Mouse (Mus musculus) limb, embryonic 10.5 days (tissue): ENCODE measurements around the gene Gm1330. TPM values are rescaled to one million over a fixed set of nuclear protein-coding genes. Genes with fewer than 3 reads are reported as not detected.
"Not testable (repeated sequence)": the region's sequence is repeated elsewhere in the genome, so short reads cannot be mapped to it uniquely, and the experiment has no call there.

Experiments
- DNase-seq: peaks from one replicate; pipeline ENCODE4 v3.0.0-alpha.2; 2017; ENCODE audit warnings: low spot score
- H3K27ac ChIP-seq: fragments of 300-500 bp; sonication (generic); 2 replicates; pipeline ENCODE4 v1.5.1; 2016; ENCODE audit warnings: mild to moderate bottlenecking
- H3K27me3 ChIP-seq: fragments of 300-500 bp; sonication (generic); 2 replicates; pipeline ENCODE4 v1.6.1; 2016; ENCODE audit warnings: low read depth, mild to moderate bottlenecking; ENCODE audit not compliant: poor library complexity, severe bottlenecking
- H3K36me3 ChIP-seq: fragments of 300-500 bp; sonication (generic); 2 replicates; pipeline ENCODE4 v1.6.1; 2016; ENCODE audit warnings: mild to moderate bottlenecking, moderate library complexity
- H3K4me1 ChIP-seq: fragments of 300-500 bp; sonication (generic); 2 replicates; pipeline ENCODE4 v1.6.1; 2016
- H3K4me3 ChIP-seq: fragments of 300-500 bp; sonication (generic); 2 replicates; pipeline ENCODE4 v1.5.1; 2016; ENCODE audit warnings: mild to moderate bottlenecking, moderate library complexity
- H3K9me3 ChIP-seq: fragments of 300-500 bp; sonication (generic); replicated peaks from 2 replicates; pipeline ENCODE4 v1.6.1; 2016; ENCODE audit warnings: mild to moderate bottlenecking
- WGBS: fragments of 180-500 bp; shearing (Covaris S2); methylation state at CpG from one replicate; pipeline ENCODE4 v1.1.7; 2016; 5-methylcytosine and 5-hydroxymethylcytosine counted together
- polyA plus RNA-seq: library from polyadenylated mRNA; unstranded; fragments of >200 nt; fragmentation: Nextera tagmentation; extraction: Ambion mirVana; gene quantifications from 2 replicates; pipeline ENCODE4 v1.2.1, GENCODE M21; 2016

Gm1330 gene
- polyA plus RNA-seq, result not detected in 2 replicates

GRCm38 (mm10) chr2:149003151-149003550, at the start of gene Gm1330:
Gene Gm1330, minus strand, starts transcription at chr2:149003251.
- Histone ChIP-seq H3K27me3 (no peaks in the 10 kb centered on the region), H3K27ac (no peak within 1 kb of the TSS), H3K4me1 (no peaks in the 10 kb centered on the region), H3K4me3 (no peak within 1 kb of the TSS), H3K9me3 (no peaks in the 10 kb centered on the region), H3K36me3 (no peaks in the 10 kb centered on the region)
- DNase-seq, result no peak

- 77% methylated on average over 5 of the region's 5 CpGs for WGBS
- not testable (repeated sequence) for H3K4me1 ChIP-seq, H3K36me3 ChIP-seq, DNase-seq, H3K27me3 ChIP-seq, H3K9me3 ChIP-seq, H3K4me3 ChIP-seq, H3K27ac ChIP-seq
These were observed 14.1 kb upstream of the Gm1330 start, which contains the start of gene Gm10750 for GRCm38 (mm10) chr2:149017137-149017536. Gene Gm10750, minus strand, starts transcription at chr2:149017237.

DNA sequence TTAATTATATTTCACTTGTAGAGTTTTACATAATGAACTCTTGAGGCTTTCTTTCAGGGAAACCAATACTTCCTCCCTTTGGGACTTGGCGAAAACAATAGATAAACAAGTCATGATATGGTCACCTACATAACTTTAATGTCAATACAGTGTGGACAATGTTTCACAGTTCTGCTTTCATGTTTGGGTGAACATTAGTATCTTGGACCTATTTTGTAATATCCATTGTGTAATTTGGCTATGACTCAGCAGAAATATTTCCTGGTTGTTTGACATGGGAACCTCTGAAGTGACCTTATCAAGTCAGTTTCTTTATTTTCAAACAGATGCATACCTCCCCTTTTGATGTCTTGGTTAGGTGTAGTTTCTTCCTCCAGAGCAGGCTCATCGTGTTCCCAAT, 1.8 kb upstream of the Gm1330 start:
- Histone ChIP-seq H3K9me3 (no peaks in the 10 kb centered on the region), H3K36me3 (no peaks in the 10 kb centered on the region), H3K4me1 (no peaks in the 10 kb centered on the region), H3K27me3 (no peaks in the 10 kb centered on the region), H3K27ac (no peak overlapping the region), H3K4me3 (no peak overlapping the region)
- DNase-seq, result no peak
- 80% methylated on average over 2 of the region's 2 CpGs for WGBS

GRCm38 (mm10) chr2:148995133-148995532, 7.9 kb downstream of the Gm1330 start:
- Histone ChIP-seq H3K36me3 (no peaks in the 10 kb centered on the region), H3K4me1 (no peaks in the 10 kb centered on the region), H3K27ac (no peak overlapping the region), H3K9me3 (no peaks in the 10 kb centered on the region), H3K4me3 (no peak overlapping the region), H3K27me3 (no peaks in the 10 kb centered on the region)
- 95% methylated on average over 2 of the region's 2 CpGs for WGBS
- no peak for DNase-seq

Other genes with a start within 250 kb of the Gm1330 start
- gene Cst11, start 231.8 kb downstream of the Gm1330 start, polyA plus RNA-seq, result not detected in 2 replicates
- gene 8030411F24Rik, start 221.2 kb downstream of the Gm1330 start, polyA plus RNA-seq, result not detected in 2 replicates
- not detected in 2 replicates for gene Cst12, start 213.9 kb downstream of the Gm1330 start, polyA plus RNA-seq
- gene Cst8, start 204.5 kb downstream of the Gm1330 start, polyA plus RNA-seq, result not detected in 2 replicates
- gene Cst13, start 183.2 kb downstream of the Gm1330 start, polyA plus RNA-seq, result not detected in 2 replicates
- not detected in 2 replicates for gene Cst9, start 168.1 kb downstream of the Gm1330 start, polyA plus RNA-seq
- gene 9230104L09Rik, start 138.2 kb downstream of the Gm1330 start, polyA plus RNA-seq, result not detected in 2 replicates
- 209 and 241 TPM in 2 replicates for gene Cst3, start 127.6 kb downstream of the Gm1330 start, polyA plus RNA-seq
- gene Gm10750, start 14.0 kb upstream of the Gm1330 start, polyA plus RNA-seq, result not detected in 2 replicates